Mouse (Mus musculus) MEL (cell line): ENCODE data around the gene Gm15217.

Experiments
- CTCF ChIP-seq, 3 experiments: IDR thresholded peaks in 2 of 3; conservative IDR thresholded peaks in 1 of 3; 2 replicates each; pipeline ENCODE4 v1.5.1; 2011 to 2012; ENCODE audit warnings: low read length in 3 of 3, low read depth in 2 of 3, mild to moderate bottlenecking in 2 of 3, improper control_type of control experiment in 1 of 3, inconsistent platforms in 1 of 3, mixed read lengths in 1 of 3, moderate library complexity in 1 of 3; ENCODE audit not compliant: control insufficient read depth in 1 of 3, insufficient read depth in 1 of 3, poor library complexity in 1 of 3, severe bottlenecking in 1 of 3
- MYC ChIP-seq: IDR thresholded peaks from 2 replicates; pipeline ENCODE4 v1.6.1; 2011; ENCODE audit warnings: low read depth, mild to moderate bottlenecking, low read length, improper control_type of control experiment, moderate library complexity
- POLR2A ChIP-seq, 2 experiments: IDR thresholded peaks; 2 replicates each; pipeline ENCODE4 v1.6.1; 2011 to 2012; ENCODE audit warnings: low read length in 2 of 2, mild to moderate bottlenecking in 2 of 2, control low read depth in 1 of 2, improper control_type of control experiment in 1 of 2, low read depth in 1 of 2, moderate library complexity in 1 of 2; ENCODE audit not compliant: control insufficient read depth in 1 of 2, insufficient read depth in 1 of 2, poor library complexity in 1 of 2
- ZMIZ1 ChIP-seq: IDR thresholded peaks from 2 replicates; pipeline ENCODE4 v1.6.1; 2012; ENCODE audit warnings: low read depth, mild to moderate bottlenecking, inconsistent platforms, low read length, improper control_type of control experiment, moderate library complexity

- no peak for TF ChIP-seq MYC
- no peak for TF ChIP-seq CTCF (IDR thresholded peaks at IDR 0.05 in 2 of 3, conservative IDR thresholded peaks at IDR 0.05 in 1 of 3; ENCODE audit: control insufficient read depth in 1 of 3, insufficient read depth in 1 of 3, low read depth in 2 of 3, low read length in 3 of 3, poor library complexity in 1 of 3, severe bottlenecking in 1 of 3)
- no peak for TF ChIP-seq ZMIZ1
- TF ChIP-seq POLR2A (IDR thresholded peaks at IDR 0.05; ENCODE audit: control insufficient read depth in 1 of 2, insufficient read depth in 1 of 2, low read depth in 1 of 2, low read length in 2 of 2, poor library complexity in 1 of 2) = no peak
Measured at GRCm38 (mm10) chr14:46387821-46388481, 8.7 kb downstream of the Gm15217 start.
